Mouse (Mus musculus) liver, adult 2 months (tissue): ENCODE results near the gene Synpo2l. TPM values are rescaled to one million over a fixed set of nuclear protein-coding genes. Genes with fewer than 3 reads are reported as not detected.

Experiments
- DNase-seq: peaks from one replicate; pipeline ENCODE4 v3.0.0-alpha.2; 2011; ENCODE audit warnings: low read depth, low spot score; ENCODE audit errors: extremely low read depth
- H3K27ac ChIP-seq: fragments of 200-500 bp; replicated peaks from 2 replicates; pipeline ENCODE4 v1.5.1; 2012; ENCODE audit warnings: low read depth, mild to moderate bottlenecking, control low read depth, inconsistent platforms, low read length; ENCODE audit not compliant: insufficient read depth
- H3K27me3 ChIP-seq: fragments of 200-500 bp; 2 replicates; pipeline ENCODE4 v1.6.1; 2012; ENCODE audit warnings: mild to moderate bottlenecking, moderate library complexity, low read length, inconsistent platforms; ENCODE audit not compliant: control insufficient read depth, insufficient read depth
- H3K36me3 ChIP-seq: fragments of 200-500 bp; 2 replicates; pipeline ENCODE4 v1.6.1; 2012; ENCODE audit warnings: low read length, inconsistent platforms; ENCODE audit not compliant: control insufficient read depth, insufficient read depth
- H3K4me1 ChIP-seq: fragments of 200-500 bp; 2 replicates; pipeline ENCODE4 v1.6.1; 2011; ENCODE audit warnings: low read length; ENCODE audit not compliant: control insufficient read depth, insufficient read depth
- H3K4me3 ChIP-seq: fragments of 200-500 bp; 2 replicates; pipeline ENCODE4 v1.5.1; 2011; ENCODE audit warnings: low read depth, mild to moderate bottlenecking, control low read depth, low read length, moderate library complexity; ENCODE audit not compliant: insufficient read depth
- H3K79me2 ChIP-seq: fragments of 200-500 bp; 2 replicates; pipeline ENCODE4 v1.6.1; 2012; ENCODE audit warnings: inconsistent platforms, mild to moderate bottlenecking, low read length, moderate library complexity; ENCODE audit not compliant: control insufficient read depth, insufficient read depth
- H3K9ac ChIP-seq: fragments of 200-500 bp; 2 replicates; pipeline ENCODE4 v1.6.1; 2012; ENCODE audit warnings: low read depth, mild to moderate bottlenecking, control low read depth, inconsistent platforms, low read length
- CTCF ChIP-seq: fragments of 200-500 bp; IDR thresholded peaks from 2 replicates; pipeline ENCODE4 v1.5.1; 2011; ENCODE audit warnings: low read depth, low read length, control low read depth
- POLR2A ChIP-seq: fragments of 200-500 bp; IDR thresholded peaks from 2 replicates; pipeline ENCODE4 v1.6.1; 2011; ENCODE audit warnings: low read length, control low read depth; ENCODE audit not compliant: insufficient read depth; ENCODE audit errors: extremely low read depth
- WGBS: fragments of 180-500 bp; shearing (Covaris S2); methylation state at CpG from one replicate; pipeline ENCODE4 v1.1.7; 2018; 5-methylcytosine and 5-hydroxymethylcytosine counted together
- polyA plus RNA-seq: library from polyadenylated mRNA; depleted of rRNA; stranded (reverse); fragments of >200 nt; gene quantifications from 2 replicates; pipeline ENCODE4 v1.2.3, GENCODE M21; 2012
- total RNA-seq: library from RNA; depleted of rRNA; stranded (reverse); fragments of >200 nt; gene quantifications from 2 replicates; pipeline ENCODE4 v1.2.3, GENCODE M21; 2014

Gene Synpo2l
- total and polyA plus RNA-seq, 2 experiments = 0.09 to 0.10 TPM

- TF ChIP-seq CTCF = no peak
- peak; percentile 54; the same call in 1 of the 2 replicates for TF ChIP-seq POLR2A
- peaks cover 15% of the 10 kb centered on the region; the same call in 1 of the 2 replicates for H3K36me3 ChIP-seq
- peak within 1 kb of the TSS; percentile 82 for H3K4me3 ChIP-seq
- H3K9ac ChIP-seq = peak within 1 kb of the TSS; percentile 94
- H3K27me3 ChIP-seq = no peaks in the 10 kb centered on the region
- WGBS = under 1% methylated on average over 61 of the region's 61 CpGs
- peak within 1 kb of the TSS; percentile 88 for H3K27ac ChIP-seq
- peak; percentile 69 for DNase-seq
- H3K4me1 ChIP-seq = peaks cover 5% of the 10 kb centered on the region
- H3K79me2 ChIP-seq = peaks cover 18% of the 10 kb centered on the region; the same call in 1 of the 2 replicates
These were observed 34.7 kb upstream of the Synpo2l start, which contains the start of gene Chchd1 for GRCm38 (mm10) chr14:20702741-20703381. TSS of gene Chchd1 (plus strand) at chr14:20703006.

DNA sequence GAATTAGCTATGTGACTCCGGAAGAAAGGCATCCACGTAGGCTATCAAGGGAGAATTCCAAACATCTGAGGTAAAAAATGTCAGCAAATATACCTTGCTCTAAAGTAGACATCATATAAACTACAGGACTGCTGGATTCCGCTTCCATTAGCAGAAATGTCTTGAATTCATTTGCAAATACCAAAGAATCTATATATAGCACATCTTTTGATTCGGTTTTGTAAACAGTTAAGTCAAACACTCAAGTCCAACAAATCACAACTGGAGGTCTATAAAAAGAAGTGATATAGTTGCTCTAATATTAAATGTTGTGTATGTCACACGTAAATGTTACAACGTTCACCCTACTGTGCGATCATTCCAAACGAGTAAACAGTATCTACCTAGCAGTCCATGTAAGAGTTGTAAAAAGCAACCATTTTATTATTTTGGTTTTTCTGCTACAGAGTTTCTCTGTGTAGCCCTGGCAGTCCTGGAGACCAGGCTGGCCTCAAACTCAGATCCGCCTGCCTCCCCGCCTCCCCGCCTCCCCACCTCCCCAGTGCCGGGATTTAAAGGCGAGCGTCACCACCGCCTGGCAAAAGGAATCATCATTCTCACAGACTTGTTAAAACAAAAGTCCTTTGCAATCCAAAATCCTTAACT, 34.1 kb upstream of the Synpo2l start:
- TF ChIP-seq CTCF = no peak
- TF ChIP-seq POLR2A = no peak
- peak; percentile 29 for DNase-seq
- 8% methylated on average over 15 of the region's 15 CpGs for WGBS
- Histone ChIP-seq H3K27me3 (no peaks in the 10 kb centered on the region), H3K4me1 (peaks cover 5% of the 10 kb centered on the region), H3K4me3 (peak overlapping the region; percentile 82), H3K9ac (peak overlapping the region; percentile 94), H3K79me2 (peaks cover 14% of the 10 kb centered on the region; the same call in 1 of the 2 replicates), H3K27ac (peak overlapping the region; percentile 88), H3K36me3 (peaks cover 15% of the 10 kb centered on the region; the same call in 1 of the 2 replicates)

DNA sequence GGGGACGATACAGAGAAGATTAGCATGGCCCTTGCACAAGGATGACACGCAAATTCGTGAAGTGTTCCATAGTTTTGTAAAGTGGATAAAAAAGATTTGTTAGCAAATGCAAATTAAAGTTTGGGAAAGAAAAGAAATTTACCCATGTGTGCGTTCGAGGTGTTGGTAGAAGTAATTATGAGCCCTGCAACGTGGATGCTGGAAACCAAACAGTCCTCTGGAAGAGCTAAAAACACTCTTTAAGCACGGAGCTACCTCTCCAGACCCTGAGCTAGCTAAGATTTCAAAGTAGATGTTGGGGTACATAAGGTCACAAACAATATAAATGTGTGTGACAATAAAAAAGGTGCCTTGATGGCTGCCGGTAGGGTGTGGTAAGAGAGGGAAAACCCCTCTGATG, 33.4 kb upstream of the Synpo2l start:
- H3K36me3 ChIP-seq = peaks cover 15% of the 10 kb centered on the region; the same call in 1 of the 2 replicates

DNA sequence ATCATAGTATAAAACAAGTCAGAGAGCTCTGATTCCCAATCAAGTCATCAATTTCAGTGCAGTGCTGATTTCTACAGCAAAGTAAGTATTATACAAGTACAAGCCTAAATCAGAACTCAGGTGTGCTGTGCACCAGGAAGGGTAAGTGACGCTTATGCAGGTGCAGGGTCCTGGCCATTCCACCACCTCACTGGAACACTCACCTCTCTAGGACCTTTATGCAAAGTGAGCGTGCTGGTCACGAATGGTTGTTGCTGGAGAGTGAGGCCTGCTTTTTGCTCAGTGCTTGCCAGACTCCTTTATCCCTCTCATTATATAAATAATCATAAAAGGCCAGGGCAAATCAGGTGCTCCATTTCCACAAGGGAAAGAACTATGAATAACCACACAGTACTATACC, 32.2 kb upstream of the Synpo2l start:
- DNase-seq = no peak
- Histone ChIP-seq H3K27me3 (no peaks in the 10 kb centered on the region), H3K9ac (no peak overlapping the region), H3K79me2 (peaks cover 21% of the 10 kb centered on the region; the same call in 1 of the 2 replicates), H3K27ac (no peak overlapping the region), H3K4me3 (no peak overlapping the region), H3K36me3 (peaks cover 17% of the 10 kb centered on the region; the same call in 1 of the 2 replicates), H3K4me1 (peaks cover 5% of the 10 kb centered on the region)
- TF ChIP-seq POLR2A = no peak
- no peak for TF ChIP-seq CTCF
- WGBS = 82% methylated on average over 3 of the region's 3 CpGs

More for the DNA sequence above, 33.4 kb upstream of the Synpo2l start:
- Histone ChIP-seq H3K4me3 (no peak overlapping the region), H3K27ac (no peak overlapping the region), H3K27me3 (no peaks in the 10 kb centered on the region), H3K4me1 (peaks cover 5% of the 10 kb centered on the region), H3K79me2 (peaks cover 14% of the 10 kb centered on the region; the same call in 1 of the 2 replicates), H3K9ac (no peak overlapping the region)
- WGBS = 81% methylated on average over 8 of the region's 8 CpGs
- DNase-seq = no peak
- TF ChIP-seq CTCF (no peak), POLR2A (no peak)

- H3K79me2 ChIP-seq = peaks cover 26% of the 10 kb centered on the region; the same call in 1 of the 2 replicates
- no peak overlapping the region for H3K27ac ChIP-seq
- TF ChIP-seq POLR2A (no peak), CTCF (no peak)
- no peak for DNase-seq
- no peak overlapping the region for H3K9ac ChIP-seq
- H3K36me3 ChIP-seq = peaks cover 22% of the 10 kb centered on the region; the same call in 1 of the 2 replicates
- H3K4me3 ChIP-seq = no peak overlapping the region
- no peaks in the 10 kb centered on the region for H3K27me3 ChIP-seq
- WGBS = 67% methylated on average over 2 of the region's 2 CpGs
- peaks cover 5% of the 10 kb centered on the region for H3K4me1 ChIP-seq
These were observed 30.4 kb upstream of the Synpo2l start for GRCm38 (mm10) chr14:20698515-20698914.
